Mouse (Mus musculus): ENCODE measurements around the gene Atp6ap1l. TPM values are rescaled to one million over a fixed set of nuclear protein-coding genes. Genes with fewer than 3 reads are reported as not detected.

Atp6ap1l gene
- polyA plus RNA-seq, 2 experiments, result 0.34 TPM; not detected in 1

DNA sequence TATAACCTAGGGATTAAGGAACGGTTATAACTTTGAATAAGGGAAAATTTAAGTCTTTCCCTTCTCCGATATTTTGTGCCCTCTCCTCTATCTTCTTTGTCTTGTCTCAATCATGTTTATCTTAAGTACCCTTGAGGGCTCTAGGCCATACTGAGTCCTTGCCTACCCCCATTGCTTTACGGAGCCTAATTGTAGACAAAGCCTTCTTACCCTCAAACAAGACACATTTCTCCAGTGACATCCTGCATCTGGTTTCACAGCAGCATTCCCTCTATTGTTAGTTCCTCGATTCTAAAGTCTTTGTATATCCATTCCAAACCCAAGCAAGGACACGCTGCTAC, 64.0 kb downstream of the Atp6ap1l start:
- Histone ChIP-seq H3K4me3 (replicated peaks; ENCODE audit: low read length) (no peak overlapping the region), H3K4me2 (replicated peaks; ENCODE audit: low read depth, low read length, severe bottlenecking) (no peak overlapping the region), H3K27ac (replicated peaks; ENCODE audit: low read depth, low read length) (no peak overlapping the region), H3K27me3 (ENCODE audit: control insufficient read depth, insufficient read depth, low read length) (no peaks in the 10 kb centered on the region), H3K36me3 (ENCODE audit: control insufficient read depth, insufficient read depth, low read length) (no peaks in the 10 kb centered on the region), H3K4me1 (ENCODE audit: control insufficient read depth, insufficient read depth, low read length) (peaks cover 3% of the 10 kb centered on the region; the same call in 1 of the 2 replicates), H3K9ac (ENCODE audit: low read depth, low read length, severe bottlenecking) (no peak overlapping the region), H3K9me3 (ENCODE audit: control insufficient read depth, low read length) (no peaks in the 10 kb centered on the region)
- no peak for TF ChIP-seq POLR2A (IDR thresholded peaks at IDR 0.05; ENCODE audit: borderline replicate concordance, extremely low read depth, insufficient read depth, insufficient read length)
- DNase-seq (ENCODE audit: low spot score) (no peak), ATAC-seq (ENCODE audit: low FRiP score, low read depth) (no peak)
- WGBS, result 51% methylated on average over 5 of the region's 5 CpGs

DNA sequence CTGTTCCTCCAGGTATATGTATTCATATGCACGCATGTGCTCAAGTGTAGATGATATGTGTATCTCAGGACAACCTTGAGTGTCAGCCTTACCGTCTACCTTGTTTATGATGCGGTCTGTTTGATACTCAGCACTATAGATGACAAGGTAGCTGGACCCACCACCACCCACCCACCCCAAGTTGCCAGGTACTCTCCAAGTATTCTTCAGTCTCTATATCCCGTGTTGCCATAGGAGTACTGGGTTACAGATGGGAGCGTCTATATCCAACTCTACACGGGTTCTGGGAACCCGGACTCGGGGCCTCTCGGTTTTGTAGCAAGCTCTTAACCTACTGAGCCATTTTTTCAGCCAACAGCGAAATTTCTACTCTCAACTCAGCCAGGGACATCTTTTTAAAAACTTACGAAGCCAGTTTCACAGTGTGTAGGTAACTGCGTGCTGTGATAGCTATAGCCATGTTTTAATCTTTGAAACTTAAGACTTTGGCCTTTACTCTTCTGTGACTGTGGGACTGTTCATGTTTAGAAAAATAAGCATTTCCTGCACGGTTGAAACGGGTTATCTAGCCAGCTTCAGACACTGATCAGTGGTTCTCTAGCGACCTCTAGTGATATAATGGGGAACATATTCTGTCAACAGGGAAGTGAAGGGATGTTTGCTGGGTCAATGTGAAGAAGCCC, 64.5 kb downstream of the Atp6ap1l start:
- peak; percentile 86 for ATAC-seq (ENCODE audit: low FRiP score, low read depth)
- TF ChIP-seq POLR2A (IDR thresholded peaks at IDR 0.05; ENCODE audit: borderline replicate concordance, extremely low read depth, insufficient read depth, insufficient read length), result no peak
- H3K27me3 ChIP-seq (ENCODE audit: control insufficient read depth, insufficient read depth, low read length), result no peaks in the 10 kb centered on the region
- H3K27ac ChIP-seq (replicated peaks; ENCODE audit: low read depth, low read length), result 0 out of 2 replicates have a peak overlapping the region, but pooled peaks have one; percentile 2
- no peak overlapping the region for H3K9ac ChIP-seq (ENCODE audit: low read depth, low read length, severe bottlenecking)
- H3K4me1 ChIP-seq (ENCODE audit: control insufficient read depth, insufficient read depth, low read length), result peaks cover 3% of the 10 kb centered on the region; the same call in 1 of the 2 replicates
- H3K9me3 ChIP-seq (ENCODE audit: control insufficient read depth, low read length), result no peaks in the 10 kb centered on the region
- H3K36me3 ChIP-seq (ENCODE audit: control insufficient read depth, insufficient read depth, low read length), result no peaks in the 10 kb centered on the region
- H3K4me3 ChIP-seq (replicated peaks; ENCODE audit: low read length), result no peak overlapping the region
- H3K4me2 ChIP-seq (replicated peaks; ENCODE audit: low read depth, low read length, severe bottlenecking), result peak overlapping the region; percentile 4; the same call in 1 of the 2 replicates
- peak; percentile 85 for DNase-seq (ENCODE audit: low spot score)
- 41% methylated on average over 15 of the region's 15 CpGs for WGBS

DNA sequence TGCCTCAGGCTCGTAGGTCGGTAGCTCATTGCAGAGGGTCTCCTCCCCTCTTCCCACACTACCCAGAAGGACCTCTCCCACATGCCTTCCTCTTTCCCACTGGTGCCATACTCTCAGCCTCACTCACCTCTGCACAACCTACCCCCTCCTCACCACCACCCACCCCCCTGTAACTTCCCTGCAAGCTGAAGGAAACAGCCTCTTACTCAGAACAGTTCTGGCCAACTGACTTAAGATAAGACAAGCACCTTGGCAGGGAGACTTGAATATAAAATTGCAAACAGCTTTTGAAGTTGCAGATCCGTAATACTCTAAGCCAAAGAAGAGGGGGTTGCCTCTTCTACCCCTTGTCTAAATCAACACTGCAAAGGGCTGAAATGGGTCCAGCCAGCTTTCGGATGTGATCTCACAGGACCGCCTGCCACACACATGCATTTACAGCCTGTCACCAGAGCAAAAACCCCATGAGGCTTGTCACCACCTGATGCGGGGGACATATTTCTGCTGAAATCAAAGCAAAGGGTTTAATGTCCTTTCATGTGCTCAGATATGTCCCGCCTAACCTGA, 71.4 kb downstream of the Atp6ap1l start:
- no peak for TF ChIP-seq POLR2A (IDR thresholded peaks at IDR 0.05; ENCODE audit: borderline replicate concordance, extremely low read depth, insufficient read depth, insufficient read length)
- Histone ChIP-seq H3K4me2 (replicated peaks; ENCODE audit: low read depth, low read length, severe bottlenecking) (no peak overlapping the region), H3K36me3 (ENCODE audit: control insufficient read depth, insufficient read depth, low read length) (no peaks in the 10 kb centered on the region), H3K27me3 (ENCODE audit: control insufficient read depth, insufficient read depth, low read length) (no peaks in the 10 kb centered on the region), H3K9ac (ENCODE audit: low read depth, low read length, severe bottlenecking) (no peak overlapping the region), H3K27ac (replicated peaks; ENCODE audit: low read depth, low read length) (no peak overlapping the region), H3K4me1 (ENCODE audit: control insufficient read depth, insufficient read depth, low read length) (no peaks in the 10 kb centered on the region), H3K9me3 (ENCODE audit: control insufficient read depth, low read length) (no peaks in the 10 kb centered on the region), H3K4me3 (replicated peaks; ENCODE audit: low read length) (no peak overlapping the region)
- DNase-seq (ENCODE audit: low spot score) (no peak), ATAC-seq (ENCODE audit: low FRiP score, low read depth) (no peak)
- 62% methylated on average over 7 of the region's 7 CpGs for WGBS

Other genes starting within 250 kb of the Atp6ap1l start
- 1,014 and 1,530 TPM in 2 replicates for gene Rps23, start 17.6 kb upstream of the Atp6ap1l start, polyA plus RNA-seq (2012; rRNA removed)
- gene Rps23, start 17.6 kb upstream of the Atp6ap1l start, polyA plus RNA-seq (2014; fragmentation: Nextera tagmentation; extraction: Ambion mirVana), result 292 and 334 TPM in 2 replicates